Mouse (Mus musculus) layer of hippocampus, postnatal 36 days (tissue): ENCODE results near the gene Vrk1. TPM values are rescaled to one million over a fixed set of nuclear protein-coding genes. Genes with fewer than 3 reads are reported as not detected.

Experiments used
- DNase-seq, 2 experiments: peaks; one replicate each; pipeline ENCODE4 v3.0.0; 2022
- total RNA-seq, 2 experiments: library from RNA; stranded (reverse); gene quantifications; 2 replicates each; pipeline ENCODE4 v1.2.3; 2021

Vrk1 gene
- total RNA-seq, 2 experiments from 2014 or later, result 14.9 to 17.3 TPM

DNA sequence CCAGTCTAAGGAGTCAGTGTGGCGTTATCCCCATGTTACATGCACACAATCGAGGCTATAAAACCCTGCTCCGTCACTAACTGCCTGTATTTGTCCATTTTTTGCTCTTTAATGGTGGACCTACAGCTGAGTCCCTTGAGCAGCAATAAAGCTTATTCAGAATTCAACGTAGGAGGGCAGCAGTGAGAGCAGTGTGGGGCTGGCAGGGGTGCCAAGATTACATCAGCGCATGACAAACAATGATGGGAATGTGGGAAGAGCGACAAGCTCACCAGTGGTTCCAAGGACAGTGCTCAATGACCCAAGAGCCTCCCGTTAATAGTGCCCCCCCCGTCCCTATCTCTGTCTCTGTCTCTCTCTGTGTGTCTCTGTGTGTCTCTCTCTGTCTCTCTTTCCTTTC, 8.3 kb upstream of the Vrk1 start:
- DNase-seq, result no peak

DNA sequence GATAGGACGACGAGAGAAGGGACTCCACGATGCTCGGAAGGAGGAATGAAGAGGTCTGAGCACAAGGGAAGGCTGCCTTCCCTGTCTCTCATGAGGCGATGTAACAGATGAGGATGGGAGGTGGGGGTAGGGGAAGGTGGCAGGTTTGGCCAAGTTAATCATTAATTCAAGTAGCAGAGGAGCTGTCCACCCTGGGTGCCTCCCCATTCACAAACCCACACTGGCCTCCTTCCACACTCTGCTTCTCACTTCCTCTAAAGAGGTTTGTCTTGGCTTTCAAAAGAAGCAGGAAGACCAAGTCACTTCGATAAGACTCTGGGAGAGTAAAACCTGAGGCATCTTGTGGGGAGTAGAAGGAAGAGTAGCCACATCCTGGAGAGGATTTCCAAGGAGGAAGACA, 5.3 kb upstream of the Vrk1 start:
- no peak for DNase-seq

DNA sequence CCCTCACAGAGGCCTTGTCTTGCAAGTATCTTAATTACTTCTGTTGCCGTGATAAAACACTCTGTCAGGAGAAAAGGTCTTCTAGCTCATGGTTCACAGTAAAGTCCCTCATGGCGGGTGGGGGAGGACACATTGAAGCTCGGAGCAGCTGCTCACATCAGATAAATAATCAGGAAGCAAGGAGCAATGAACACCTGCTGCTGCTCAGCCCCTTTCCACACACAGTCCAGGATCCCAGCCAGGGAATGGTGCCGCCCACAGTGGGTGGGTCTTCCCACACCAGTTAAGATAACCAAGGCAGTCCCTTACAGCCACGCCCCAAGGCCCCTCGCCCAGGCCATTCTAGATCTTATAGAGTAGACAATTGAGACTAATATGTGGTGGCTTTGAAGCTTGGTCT, 3.8 kb upstream of the Vrk1 start:
- DNase-seq, result no peak

DNA sequence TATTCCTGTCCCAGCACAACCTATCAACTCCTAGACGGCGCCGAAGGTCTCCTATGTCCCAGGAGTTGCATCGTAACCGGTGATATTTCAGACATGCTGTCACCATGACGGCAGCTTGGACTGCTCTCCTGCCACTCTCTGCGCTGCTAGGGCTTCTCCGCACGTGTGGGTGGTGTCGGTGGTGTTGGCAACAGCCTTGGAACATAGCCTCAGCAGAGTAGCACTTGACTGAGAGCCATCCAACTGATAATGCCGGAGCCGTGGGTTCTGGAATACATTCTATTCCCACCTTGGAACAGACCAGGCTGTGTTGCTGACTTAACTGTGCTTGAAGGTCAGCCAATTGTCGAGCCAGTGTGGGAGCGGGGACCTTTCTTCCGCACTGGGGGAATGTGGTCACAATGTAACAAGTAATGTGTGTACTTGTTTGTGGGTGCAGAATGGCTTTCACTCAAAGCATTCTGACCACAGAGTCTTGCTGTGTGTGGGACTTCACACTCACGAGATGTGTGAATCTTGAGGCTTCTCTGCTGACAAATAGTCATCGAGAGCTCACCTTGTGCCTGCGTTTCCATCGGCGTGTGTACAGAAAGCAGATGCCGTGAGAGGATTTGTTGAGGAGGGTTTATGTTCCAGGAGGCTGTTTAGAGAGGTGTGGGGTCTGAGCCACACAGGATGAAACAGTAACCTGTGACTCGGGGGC, 1.5 kb upstream of the Vrk1 start:
- peak; percentile 72 to 73 for DNase-seq

DNA sequence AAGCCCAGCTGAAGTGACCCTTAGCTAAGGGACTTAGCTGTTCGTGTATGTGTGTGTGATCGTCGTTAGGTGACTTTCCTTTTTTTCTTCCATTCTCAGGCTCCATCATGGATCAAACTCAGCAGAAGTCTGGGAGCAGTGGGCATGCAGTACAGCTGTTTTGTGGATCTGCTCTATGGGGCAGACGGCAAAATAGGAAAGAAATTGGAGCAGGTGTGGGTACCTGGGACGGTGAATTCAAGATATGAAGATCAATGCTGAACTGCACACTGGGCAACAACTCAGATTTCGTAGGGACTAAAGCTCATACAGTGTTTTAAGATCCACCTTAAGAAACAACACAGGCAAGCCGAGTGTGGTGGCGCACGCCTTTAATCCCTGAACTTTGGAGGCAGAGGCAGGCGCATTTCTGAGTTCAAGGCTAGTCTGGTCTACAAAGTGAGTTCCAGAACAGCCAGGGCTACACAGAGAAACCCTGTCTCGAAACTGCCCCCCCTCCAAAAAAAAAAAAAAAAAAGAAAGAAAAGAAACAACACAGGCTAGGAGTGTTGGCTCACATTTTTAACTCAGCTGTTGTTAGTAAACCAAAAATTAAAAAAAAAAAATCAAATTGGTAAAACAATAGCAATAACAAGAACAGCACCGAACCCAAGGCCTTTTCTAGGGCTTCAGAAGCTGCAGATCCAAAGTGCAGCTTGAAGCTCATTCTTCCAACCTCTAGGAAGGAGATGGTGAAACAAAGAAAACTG, 732 bp upstream of the Vrk1 start:
- DNase-seq, result no peak

DNA sequence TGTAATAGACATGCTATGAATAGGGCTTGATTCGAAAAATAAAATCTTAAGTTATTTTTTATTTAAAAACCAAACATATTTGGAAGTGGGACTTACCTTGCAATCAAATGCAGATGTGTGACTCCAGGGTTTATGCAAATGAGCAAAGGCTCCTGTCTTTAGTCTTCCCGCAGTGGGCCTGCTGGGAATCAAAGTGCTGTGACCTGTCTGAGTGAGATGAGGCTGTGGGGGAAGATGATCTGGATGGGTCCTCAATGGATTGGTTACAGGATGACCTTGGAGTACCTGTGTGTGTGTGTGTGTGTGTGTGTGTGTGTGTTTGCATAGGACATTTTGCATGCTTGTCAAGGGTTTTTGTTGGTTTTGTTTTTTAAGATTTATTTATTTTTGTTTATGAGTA, 2.1 kb downstream of the Vrk1 start:
- no peak for DNase-seq

DNA sequence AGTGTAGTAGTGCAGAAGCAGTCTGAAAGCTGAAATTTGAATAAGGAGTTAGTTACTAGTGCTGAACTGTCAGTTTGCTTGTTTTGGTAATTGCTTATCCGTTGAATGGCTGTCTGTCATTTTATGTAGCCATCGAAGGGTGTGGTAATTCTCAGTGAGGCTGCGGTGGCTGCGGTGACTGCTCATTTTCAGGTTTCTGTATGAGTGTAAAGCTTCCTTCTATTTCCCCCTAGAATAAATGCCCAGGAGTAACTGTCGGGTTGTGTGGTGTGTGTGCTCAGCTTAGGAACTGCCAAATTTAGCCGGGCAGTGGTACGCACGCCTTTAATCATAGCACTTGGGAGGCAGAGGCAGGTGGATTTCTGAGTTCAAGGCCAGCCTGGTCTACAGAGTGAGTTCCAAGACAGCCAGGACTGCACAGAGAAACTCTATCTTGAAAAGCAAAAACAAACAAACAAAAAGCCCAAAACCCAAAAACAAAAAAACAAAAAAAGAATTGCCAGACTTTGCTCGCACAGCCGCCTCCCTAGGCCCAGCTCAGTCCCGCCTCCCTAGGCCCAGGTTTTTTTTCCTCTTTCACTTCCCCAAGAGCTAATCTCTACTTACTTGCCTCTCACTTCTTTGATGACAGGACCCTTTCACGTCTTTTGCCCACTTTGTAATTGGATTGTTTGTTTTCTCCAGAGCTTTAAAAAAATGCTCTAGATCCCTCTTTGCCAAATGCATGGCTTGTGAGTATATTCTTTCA, 6.4 kb downstream of the Vrk1 start:
- no peak for DNase-seq

DNA sequence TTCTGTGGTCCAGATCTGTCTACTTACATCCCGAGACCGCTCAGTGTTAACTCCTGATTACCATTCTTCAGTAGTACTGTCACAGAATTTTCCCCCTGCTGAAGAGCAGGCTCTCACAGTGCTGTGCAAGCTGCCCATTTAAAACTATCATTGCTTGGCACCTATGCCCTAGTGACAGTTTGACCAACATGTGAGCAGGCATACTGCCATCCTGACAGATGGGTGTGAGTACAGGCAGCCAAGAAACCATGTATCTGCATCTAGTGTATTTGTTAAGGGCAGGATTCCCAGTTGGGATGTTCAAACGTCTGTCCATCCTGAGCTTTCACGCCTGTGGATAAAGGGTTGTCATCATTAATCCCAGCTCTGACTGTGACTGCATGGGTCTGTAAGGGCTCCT, 10.0 kb downstream of the Vrk1 start:
- DNase-seq, result peak; percentile 75 to 77

DNA sequence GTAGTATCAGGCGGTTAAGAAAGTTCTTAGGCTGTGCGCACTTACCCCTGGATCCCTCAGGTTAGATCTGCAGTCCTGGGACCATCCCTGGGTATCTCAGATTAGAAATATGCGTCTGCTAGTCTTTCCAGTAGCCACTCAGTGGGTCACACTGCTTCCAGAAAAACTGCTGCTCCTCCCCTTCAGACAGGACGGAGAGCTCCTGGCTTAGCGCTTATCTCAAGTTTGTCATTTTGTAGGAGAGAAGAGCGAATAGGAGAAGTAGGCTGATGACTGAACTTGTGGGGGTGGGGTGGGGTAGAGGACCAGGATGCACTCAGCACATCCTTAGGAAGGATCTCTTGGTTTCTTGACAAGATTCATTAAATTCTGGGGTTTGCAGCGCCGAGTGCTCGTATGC, 13.6 kb downstream of the Vrk1 start:
- DNase-seq, result no peak

DNA sequence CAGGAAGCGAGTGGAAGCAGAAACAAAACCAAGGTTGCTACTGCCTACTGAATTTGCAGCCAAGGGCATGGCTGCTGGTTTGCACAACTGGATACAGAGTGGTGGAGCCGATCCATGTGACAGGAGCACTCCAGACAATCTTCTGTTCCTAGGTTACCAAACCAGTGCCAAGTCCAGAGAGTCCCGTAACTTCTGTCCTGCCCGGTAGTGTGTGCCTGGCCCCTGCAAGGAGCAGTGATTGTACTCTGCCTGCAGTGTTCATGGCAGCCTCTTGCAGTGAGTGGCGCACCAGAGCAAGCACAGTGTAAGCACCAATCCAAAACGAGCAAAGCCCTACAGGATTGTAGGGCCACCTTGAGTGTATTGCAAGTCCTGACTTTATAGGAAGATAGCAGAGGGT, 15.4 kb downstream of the Vrk1 start:
- DNase-seq, result no peak

DNA sequence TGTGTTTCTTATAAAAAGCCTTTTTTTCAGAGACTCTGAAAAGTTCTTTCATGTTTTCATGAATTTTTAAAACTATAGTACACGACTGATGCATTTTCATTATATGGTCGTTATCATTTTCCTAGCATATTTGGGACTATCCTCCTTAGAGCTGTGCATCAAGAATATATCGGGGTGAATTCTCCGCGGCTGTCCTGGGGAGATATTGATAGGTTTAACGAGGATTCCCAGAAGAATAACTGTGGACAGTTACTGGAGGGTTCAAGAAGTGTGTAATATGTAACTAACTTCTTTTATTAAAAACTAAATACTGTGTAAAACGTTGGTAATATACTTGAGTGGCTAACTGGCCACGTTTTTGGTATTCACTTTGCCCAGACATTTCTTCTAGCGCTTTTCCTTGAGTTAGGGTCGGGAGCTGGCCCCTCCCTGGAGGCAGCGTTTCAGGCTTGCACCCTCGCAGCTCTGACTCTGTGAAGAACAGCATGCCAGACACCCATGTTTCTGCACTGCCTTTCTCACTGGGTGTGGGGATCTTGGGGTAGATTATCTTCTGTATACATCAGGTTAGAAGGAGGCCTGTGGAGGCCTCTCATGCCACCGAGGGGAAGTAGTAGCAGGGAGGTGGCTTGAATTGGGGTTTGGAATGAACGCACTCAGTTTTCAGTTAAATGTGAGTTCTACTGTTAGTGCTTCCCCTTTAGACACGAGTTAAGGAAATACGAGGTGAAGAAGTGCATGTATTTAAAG, 16.5 kb downstream of the Vrk1 start:
- no peak for DNase-seq

DNA sequence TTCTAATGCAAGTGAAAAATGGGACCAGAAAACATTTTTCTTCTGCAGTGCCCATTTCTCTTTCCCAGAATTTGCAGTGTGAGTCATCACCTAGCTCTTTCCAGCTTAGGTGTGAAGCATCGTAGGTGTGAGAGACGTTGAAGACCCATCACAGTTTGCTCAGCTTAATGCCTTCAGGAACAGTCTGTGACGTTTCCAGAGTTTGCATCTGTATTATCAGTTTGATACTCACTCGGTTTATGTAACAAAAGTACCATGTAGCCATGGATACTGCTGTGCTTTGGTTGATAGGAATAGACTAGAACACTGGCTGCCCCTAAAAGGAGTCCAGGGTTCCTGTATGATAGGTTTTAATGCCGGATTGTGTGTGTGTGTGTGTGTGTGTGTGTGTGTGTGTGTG, 17.3 kb downstream of the Vrk1 start:
- no peak for DNase-seq

DNA sequence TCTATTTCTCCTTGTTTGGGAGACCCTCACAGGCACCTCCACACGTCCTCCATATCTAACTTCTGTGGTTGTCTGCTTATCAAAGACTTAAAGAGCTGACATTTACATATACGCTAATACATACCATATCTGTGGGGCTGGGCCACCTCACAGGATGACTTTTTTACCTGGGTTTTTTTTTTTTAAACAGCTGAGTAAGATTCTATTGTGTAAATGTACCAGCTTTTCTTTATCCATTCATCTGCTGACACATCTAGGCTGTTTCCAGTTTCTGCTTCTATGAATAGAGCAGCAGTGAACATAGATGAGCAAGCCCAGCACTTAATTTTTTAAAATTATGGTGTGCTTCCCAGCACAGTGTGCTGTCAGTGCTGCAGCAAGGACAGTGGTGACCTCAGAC, 19.6 kb downstream of the Vrk1 start:
- DNase-seq, result no peak

DNA sequence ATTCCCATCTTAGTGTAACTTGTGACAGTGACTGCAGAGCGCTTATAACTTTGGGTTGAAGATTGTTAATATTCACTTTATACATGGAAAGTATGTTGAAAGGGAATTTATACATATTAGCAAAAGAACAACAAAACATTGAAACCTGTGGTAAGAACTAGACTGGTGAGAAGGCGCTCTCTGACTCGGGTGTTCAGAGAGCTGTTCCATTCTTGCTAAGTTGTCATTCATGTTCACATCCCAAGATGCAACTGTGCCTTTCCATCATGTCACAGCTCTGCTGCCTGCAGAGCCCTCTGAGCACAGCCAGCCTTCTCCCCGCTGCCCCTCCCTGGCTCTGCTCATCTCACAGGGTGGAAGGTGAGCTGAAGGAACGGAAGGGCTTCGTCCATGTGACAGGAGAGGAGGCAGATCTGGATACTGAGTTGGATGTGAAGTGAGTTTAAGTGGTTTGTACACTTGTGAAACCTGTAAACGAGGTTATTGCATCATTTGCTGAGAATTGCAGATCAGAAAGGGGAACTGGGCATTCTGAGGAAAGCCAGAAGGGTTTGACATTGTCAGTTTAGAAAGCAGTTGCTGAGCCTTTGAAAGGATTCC, 20.2 kb downstream of the Vrk1 start:
- no peak for DNase-seq

DNA sequence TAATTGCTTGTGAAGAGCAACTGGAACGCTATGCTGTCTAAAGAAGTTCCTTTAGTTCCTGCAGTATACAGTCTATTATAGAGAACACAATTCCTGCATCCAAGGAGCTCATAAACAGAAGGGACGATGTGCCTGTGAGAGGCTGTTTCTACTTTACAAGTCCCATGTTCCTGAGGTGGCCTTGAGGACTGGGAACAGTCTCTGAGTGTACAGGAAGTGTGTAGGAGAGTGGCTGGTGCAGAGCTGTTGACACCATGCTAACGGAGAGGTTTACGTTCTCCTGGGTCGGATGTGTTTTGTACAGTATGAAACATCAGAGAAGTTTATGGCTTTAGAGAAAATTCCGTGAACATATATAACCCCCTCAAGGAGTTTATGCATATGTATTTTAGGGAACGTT, 20.8 kb downstream of the Vrk1 start:
- no peak for DNase-seq

DNA sequence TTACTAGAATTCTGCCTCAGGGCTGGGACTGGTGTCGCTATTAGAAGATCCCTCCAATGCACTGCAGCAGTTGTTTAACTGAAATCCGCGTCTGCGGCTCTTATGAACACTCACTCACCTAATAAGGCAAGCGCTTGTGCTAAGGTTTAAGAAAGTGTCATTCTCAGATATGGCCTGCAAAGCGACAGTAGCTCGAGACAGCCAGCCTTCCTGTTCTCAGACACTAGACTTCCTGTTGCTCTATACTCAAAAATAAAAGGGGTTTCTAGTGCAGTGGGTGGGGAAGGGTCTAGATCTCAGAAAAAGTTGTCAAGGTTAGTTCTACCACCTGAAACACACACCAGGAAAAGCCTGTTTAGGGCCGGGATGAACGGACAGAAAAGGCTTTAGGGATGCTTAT, 21.9 kb downstream of the Vrk1 start:
- DNase-seq, result no peak

DNA sequence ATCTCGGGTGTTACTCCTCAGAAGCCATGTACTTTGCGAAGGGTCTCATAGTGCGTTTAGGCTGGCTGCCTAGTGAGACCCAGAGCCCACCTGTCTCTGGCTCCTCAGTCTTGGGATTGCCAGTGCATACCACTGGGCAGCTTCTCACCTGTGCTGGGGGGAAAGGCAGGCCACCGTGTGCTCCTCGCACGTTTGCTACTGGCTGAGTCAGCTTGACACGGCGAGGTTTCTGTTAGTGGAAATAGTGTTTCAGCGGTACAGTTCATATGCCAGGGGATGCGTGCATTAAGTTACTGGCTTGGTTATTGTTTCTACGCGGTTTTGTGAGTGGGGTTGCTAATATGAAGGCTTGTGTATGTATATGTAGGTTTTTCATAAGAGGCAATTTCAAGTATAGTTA, 22.3 kb downstream of the Vrk1 start:
- DNase-seq, result no peak

DNA sequence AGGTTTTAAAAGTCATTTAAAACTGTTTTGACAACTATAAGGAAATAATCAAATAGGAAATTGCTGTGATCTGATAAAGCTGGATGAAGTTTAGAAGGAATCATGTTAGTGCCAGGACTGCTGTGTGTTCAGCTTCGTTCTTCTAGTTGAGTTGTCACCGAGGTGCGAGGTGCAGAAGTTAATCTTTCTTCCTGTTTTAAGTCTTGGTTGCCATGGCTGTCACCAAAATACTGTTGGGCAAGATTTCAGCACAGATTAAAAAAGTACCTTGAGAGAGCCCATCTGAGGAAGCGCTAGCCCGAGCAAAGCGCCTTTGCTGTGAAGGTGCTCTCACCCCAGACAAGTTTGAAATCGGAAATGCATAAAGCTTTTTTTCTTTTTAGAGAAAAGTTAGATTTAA, 24.2 kb downstream of the Vrk1 start:
- DNase-seq, result no peak

DNA sequence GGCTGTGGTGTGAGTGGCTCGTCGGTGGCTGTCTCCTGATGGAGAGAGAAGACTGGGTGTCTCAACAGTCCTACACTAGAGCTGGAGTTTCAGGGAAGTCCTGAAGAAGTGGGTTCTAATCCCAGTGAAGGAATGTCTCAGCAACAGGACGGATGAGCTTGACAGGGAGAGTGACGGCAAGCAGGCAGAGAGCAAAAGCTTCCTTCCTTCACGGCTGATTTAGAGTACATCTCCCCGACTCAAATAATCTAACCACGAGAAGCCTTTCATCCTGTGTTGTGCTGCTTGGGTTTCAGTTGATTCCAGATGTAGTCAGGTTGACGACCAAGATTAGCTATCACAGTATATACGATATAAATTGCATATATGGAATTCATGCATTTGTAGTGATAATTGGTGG, 24.7 kb downstream of the Vrk1 start:
- DNase-seq, result no peak

DNA sequence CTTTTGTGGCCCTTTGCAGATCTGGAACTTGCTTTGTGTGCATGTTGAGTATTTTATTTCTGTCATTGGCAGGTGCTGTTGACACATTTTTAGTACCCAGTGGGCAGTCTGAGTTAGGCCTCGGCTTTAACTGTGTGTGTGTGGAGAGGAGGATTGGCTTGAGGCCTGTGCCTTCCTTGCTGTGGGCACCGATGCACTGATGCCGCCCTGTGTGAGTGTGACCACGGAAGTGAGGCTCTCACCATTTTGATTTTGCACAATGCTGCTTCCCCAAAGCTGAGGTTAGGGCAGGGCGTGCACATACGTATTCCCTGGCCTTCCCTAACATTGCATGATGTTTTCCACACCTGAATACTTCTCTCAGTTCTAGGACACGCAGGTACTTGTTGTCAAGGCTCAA, 30.2 kb downstream of the Vrk1 start:
- no peak for DNase-seq

DNA sequence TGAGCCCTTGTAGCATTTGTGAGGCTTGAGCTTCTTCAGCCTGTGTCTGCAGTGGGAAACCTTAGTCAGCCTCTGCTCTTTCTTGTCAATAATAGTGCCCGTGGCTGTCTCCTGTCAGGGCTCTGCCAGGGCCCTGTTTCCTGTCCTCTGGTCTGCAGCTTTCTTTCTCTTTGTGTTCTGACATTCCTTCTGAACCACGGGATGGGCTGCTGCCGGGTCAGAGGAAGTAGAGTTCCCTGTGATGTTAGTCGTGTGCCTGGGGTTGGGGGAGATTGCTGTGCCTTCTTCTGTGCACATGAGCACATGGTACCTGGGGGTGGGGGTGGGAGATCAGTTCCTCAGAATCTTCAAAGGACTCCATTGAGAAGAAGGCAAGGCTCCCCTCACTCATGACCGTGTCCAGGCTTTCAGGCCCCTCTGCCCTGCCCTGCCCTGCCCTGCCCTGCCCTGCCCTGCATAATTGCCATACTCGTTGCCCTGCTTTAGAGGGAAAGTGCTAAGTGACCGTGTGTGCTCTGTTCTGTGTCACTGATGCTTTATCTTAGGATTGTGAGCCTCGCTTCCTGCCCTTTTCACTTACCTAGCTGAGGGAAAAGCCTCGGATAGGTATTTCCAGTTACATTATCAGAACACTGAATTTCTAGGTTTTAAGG, 36.2 kb downstream of the Vrk1 start:
- no peak for DNase-seq

DNA sequence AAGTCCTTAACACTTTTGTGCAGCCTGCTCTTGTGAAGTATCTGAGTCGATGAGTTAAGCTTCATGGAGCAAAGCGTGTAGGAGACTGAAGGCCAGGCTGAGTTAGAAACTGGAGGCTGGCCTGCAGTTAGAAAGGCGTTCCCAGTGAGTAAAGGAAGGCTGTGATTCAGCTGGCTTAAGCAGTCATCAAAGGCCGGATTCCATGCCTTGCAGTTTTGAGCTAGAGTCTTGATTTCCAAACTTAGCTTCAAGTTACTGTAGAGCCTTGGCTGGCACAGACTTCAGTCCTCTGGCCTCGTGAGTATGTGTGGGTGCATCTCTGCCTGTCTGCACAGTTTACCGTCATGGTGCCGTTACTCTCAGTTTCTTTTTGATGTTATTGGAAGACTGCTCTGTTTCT, 42.2 kb downstream of the Vrk1 start:
- DNase-seq, result no peak
